In genomic region chr12:75309756-75310155, GRCm38 (mm10) we compare ENCODE assay signal across 8 mouse cellular contexts. TPM values are rescaled to one million over a fixed set of nuclear protein-coding genes. Genes with fewer than 3 reads are reported as not detected.
DNase-seq lines count a peak whose midpoint lies in the region; ATAC-seq and TF ChIP-seq lines count a peak whose summit lies in the region.

No protein-coding gene starts in this region.

- H3K4me1 ChIP-seq in kidney, adult 2 months (ENCODE audit: control insufficient read depth, insufficient read depth, low read length), result no peaks in the 10 kb centered on the region
- peaks cover 25% of the 10 kb centered on the region for H3K4me1 ChIP-seq in lung, embryonic 15.5 days

- ATAC-seq in lung, embryonic 15.5 days (ENCODE audit: borderline replicate concordance, extremely low read depth, low FRiP score, low TSS enrichment), result peak; percentile 13; the same call in 1 of the 2 replicates

- peak; percentile 15 to 52 for DNase-seq in adrenal gland, adult (ENCODE audit: inconsistent age in 2 of 2, low spot score in 1 of 2)
- DNase-seq in adrenal gland, postnatal 25 days, result no peak
- peak; percentile 61 to 66 for DNase-seq in heart, adult 9 months (ENCODE audit: low spot score in 2 of 2)
- DNase-seq in kidney, adult 2 months, result peak; percentile 61
- DNase-seq in left cerebral cortex, adult 2 months (ENCODE audit: extremely low spot score in 1 of 2, low spot score in 2 of 2), result no peak
- no peak for DNase-seq in left cerebral cortex, adult 9 months (ENCODE audit: low spot score in 2 of 2)
- DNase-seq in thymus, adult 18-20 months, result no peak

- H3K4me3 ChIP-seq in kidney, adult 2 months (ENCODE audit: insufficient read depth, low read depth, low read length), result peak overlapping the region; percentile 28
- peak overlapping the region; percentile 60 for H3K4me3 ChIP-seq in lung, embryonic 15.5 days
- H3K4me3 ChIP-seq in left cerebral cortex, adult 2 months, result no peak overlapping the region; the same call in 1 of the 2 replicates

- peak overlapping the region; percentile 89 for H3K4me2 ChIP-seq in lung, embryonic 15.5 days

- no peak for TF ChIP-seq POLR2A in kidney, adult 2 months (IDR thresholded peaks at IDR 0.05; ENCODE audit: low read depth, low read length)

- H3K9ac ChIP-seq in lung, embryonic 15.5 days, result no peak overlapping the region

- H3K36me3 ChIP-seq in kidney, adult 2 months (ENCODE audit: control insufficient read depth, insufficient read depth, low read length), result no peaks in the 10 kb centered on the region
- no peaks in the 10 kb centered on the region for H3K36me3 ChIP-seq in lung, embryonic 15.5 days

- 40% methylated on average over 6 of the region's 6 CpGs for WGBS in kidney, adult 2 months
- WGBS in lung, embryonic 15.5 days, result 37% methylated on average over 6 of the region's 6 CpGs

- no peaks in the 10 kb centered on the region for H3K27me3 ChIP-seq in kidney, adult 2 months (replicated peaks; ENCODE audit: control insufficient read depth, insufficient read depth, low read length)
- H3K27me3 ChIP-seq in lung, embryonic 15.5 days, result no peaks in the 10 kb centered on the region

- peak overlapping the region; percentile 32 for H3K27ac ChIP-seq in kidney, adult 2 months (ENCODE audit: insufficient read depth, low read depth, low read length)
- H3K27ac ChIP-seq in lung, embryonic 15.5 days, result peak overlapping the region; percentile 61
- H3K27ac ChIP-seq in left cerebral cortex, adult 2 months, result no peak overlapping the region

- H3K9me3 ChIP-seq in lung, embryonic 15.5 days, result no peaks in the 10 kb centered on the region

- TF ChIP-seq CTCF in kidney, adult 2 months (conservative IDR thresholded peaks at IDR 0.05; ENCODE audit: insufficient read depth, insufficient read length, low read depth, low read length), result no peak
- TF ChIP-seq CTCF in left cerebral cortex, adult 2 months (IDR thresholded peaks at IDR 0.05), result no peak

- intact Hi-C loops in left cerebral cortex, adult 2 months (cut with DNase I), result no loop called here

RNA-seq across cellular contexts. Expression of gene Rhoj, which starts 1.6 kb away (rescaled TPM):
- 12.8 and 13.4 TPM in 2 replicates for total RNA-seq in adrenal gland, postnatal 25 days (2021)
- polyA plus RNA-seq in kidney, adult 2 months (2012; rRNA removed), result 19.5 and 21.7 TPM in 2 replicates
- polyA plus RNA-seq in lung, embryonic 15.5 days (2015; fragmentation: Nextera tagmentation; extraction: Ambion mirVana), result 64.0 and 69.3 TPM in 2 replicates
- 1 to 10 TPM; 3.7 to 5.5 TPM for total RNA-seq in left cerebral cortex, adult 2 months (2021)

Comparison
In these comparisons a context has a peak if more than half of its experiments do, and no peak if none do; other contexts are left out.
1. DNase-seq: peak in adrenal gland, adult (2 of 2), heart, adult 9 months (2 of 2) and kidney, adult 2 months (single experiment); none in adrenal gland, postnatal 25 days (single experiment), left cerebral cortex, adult 2 months (0 of 2), left cerebral cortex, adult 9 months (0 of 2) and thymus, adult 18-20 months (0 of 2).